Mouse (Mus musculus) thymus, adult 2 months (tissue): Measurements from ENCODE around the gene Mup5.

Experiments
- CTCF ChIP-seq: fragments of 200-500 bp; IDR thresholded peaks from 2 replicates; pipeline ENCODE4 v1.5.1; 2012; ENCODE audit warnings: mild to moderate bottlenecking, control low read depth, low read length, moderate library complexity, borderline replicate concordance; ENCODE audit not compliant: control insufficient read depth, poor library complexity, insufficient read depth; ENCODE audit errors: extremely low read depth
- POLR2A ChIP-seq: fragments of 200-500 bp; IDR thresholded peaks from 2 replicates; pipeline ENCODE4 v1.6.1; 2012; ENCODE audit warnings: mild to moderate bottlenecking, low read length, control low read depth, moderate library complexity; ENCODE audit not compliant: control insufficient read depth, poor library complexity, insufficient read depth; ENCODE audit errors: extremely low read depth

GRCm38 (mm10) chr4:61829211-61829610 lies 5.8 kb downstream of the Mup5 start:
- TF ChIP-seq CTCF, result no peak
- TF ChIP-seq POLR2A, result no peak
